Mouse (Mus musculus): ENCODE data around the gene Igsf8. TPM values are rescaled to one million over a fixed set of nuclear protein-coding genes. Genes with fewer than 3 reads are reported as not detected.

Igsf8 gene
- polyA plus RNA-seq, 1 experiment from 2014 or later = 64.7 TPM

DNA sequence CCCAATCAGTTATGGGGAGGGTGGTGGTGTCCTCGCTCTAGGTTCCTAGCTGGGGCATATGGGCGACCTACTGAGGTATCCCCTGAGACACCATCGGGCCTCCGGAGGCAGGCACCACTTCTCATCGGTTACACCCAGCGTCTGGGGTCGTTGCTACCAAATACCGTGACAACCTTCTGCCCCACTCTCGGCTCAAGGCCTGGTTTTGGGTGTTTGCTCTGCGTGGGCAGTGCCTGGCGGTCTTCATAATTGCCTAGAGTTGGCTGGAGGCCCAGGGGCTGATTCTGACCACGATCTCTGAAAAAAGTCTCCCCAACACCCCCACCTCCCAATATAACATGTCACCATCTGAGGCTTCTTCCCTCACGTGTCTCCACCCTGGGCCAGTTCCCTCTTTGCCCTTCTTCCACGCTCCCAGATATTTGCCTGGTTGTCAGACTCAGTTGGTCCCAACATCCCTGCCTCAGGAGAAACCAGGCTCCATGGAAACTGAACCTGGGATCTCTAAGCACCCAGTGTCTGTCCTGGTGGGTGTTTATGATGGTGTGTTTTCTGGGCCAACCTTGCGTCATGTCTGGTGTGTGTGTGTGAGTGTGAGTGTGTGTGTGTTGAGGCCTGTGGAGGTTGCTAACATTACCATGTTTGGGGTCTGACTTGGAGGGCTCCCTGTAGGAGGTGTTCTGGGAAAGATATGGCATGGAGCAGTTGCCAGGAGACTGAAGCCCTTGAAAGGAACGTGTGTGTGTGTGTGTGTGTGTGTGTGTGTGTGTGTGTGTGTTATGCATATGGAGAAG is 51.5 kb downstream of the Igsf8 start:
- Histone ChIP-seq H3K9me3 (ENCODE audit: control insufficient read depth, low read length) (no peaks in the 10 kb centered on the region), H3K27ac (peak overlapping the region; percentile 16; the same call in 1 of the 2 replicates), H3K27me3 (ENCODE audit: control insufficient read depth, insufficient read depth, low read length) (no peaks in the 10 kb centered on the region), H3K4me1 (replicated peaks; ENCODE audit: control insufficient read depth, insufficient read depth, low read length) (peaks cover 50% of the 10 kb centered on the region; the same call in 1 of the 2 replicates), H3K4me3 (replicated peaks; ENCODE audit: low read length) (peak overlapping the region; percentile 51), H3K36me3 (replicated peaks; ENCODE audit: control insufficient read depth, insufficient read depth) (0 out of 2 replicates have a peak, but pooled peaks cover 3% of the 10 kb centered on the region), H3K4me2 (replicated peaks) (peak overlapping the region; percentile 89), H3K9ac (peak overlapping the region; percentile 62)
- ATAC-seq (ENCODE audit: low FRiP score) = no peak
- WGBS = 7% methylated on average over 16 of the region's 16 CpGs
- no peak for DNase-seq (ENCODE audit: low spot score)

DNA sequence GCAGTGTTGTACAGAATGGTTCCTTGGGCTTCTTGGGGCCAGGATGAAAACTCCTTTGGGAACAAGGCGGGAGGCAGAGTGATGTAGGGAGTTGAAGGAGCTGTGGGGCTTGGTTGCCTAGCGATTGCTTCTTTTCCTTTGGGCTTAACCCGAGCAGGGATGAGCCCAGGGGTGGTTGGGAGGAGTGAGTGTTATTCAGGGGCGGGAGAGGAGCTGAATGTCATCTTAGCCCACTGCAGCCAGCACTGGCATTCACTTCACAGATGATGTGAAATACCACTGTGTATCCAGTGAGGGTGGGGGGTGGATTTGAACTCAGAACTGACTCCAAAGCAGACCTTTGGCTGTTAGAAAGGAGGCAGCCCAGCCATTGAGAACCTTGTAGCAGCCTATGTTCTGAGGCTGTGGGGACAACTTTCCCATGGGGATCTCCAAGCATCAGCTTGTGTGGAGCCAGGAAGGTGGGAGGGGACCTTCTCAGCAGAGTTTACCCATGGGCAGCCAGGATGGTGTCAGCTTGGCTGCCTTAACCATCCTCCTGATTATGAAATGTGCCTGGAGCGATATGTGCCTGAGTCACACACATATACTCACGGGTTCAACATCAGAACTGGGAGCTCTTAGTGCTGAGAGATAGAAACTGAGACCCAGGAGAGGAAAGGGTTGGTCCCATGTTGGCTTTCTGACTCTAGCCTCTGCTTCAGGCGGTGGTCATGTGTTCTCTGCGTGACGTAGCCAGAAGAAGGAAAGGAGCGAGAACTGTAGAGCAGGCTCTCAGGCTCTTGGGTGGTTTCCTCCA is 52.4 kb downstream of the Igsf8 start:
- peak overlapping the region; percentile 51 for H3K4me3 ChIP-seq (replicated peaks; ENCODE audit: low read length)
- WGBS = 55% methylated on average over 10 of the region's 10 CpGs
- no peaks in the 10 kb centered on the region for H3K27me3 ChIP-seq (ENCODE audit: control insufficient read depth, insufficient read depth, low read length)
- 0 out of 2 replicates have a peak, but pooled peaks cover 8% of the 10 kb centered on the region for H3K36me3 ChIP-seq (replicated peaks; ENCODE audit: control insufficient read depth, insufficient read depth)
- DNase-seq (ENCODE audit: low spot score) (no peak), ATAC-seq (ENCODE audit: low FRiP score) (no peak)
- H3K4me1 ChIP-seq (replicated peaks; ENCODE audit: control insufficient read depth, insufficient read depth, low read length) = peaks cover 52% of the 10 kb centered on the region; the same call in 1 of the 2 replicates
- H3K4me2 ChIP-seq (replicated peaks) = peak overlapping the region; percentile 89
- H3K9ac ChIP-seq = no peak overlapping the region
- no peaks in the 10 kb centered on the region for H3K9me3 ChIP-seq (ENCODE audit: control insufficient read depth, low read length)
- peak overlapping the region; percentile 49; the same call in 1 of the 2 replicates for H3K27ac ChIP-seq

DNA sequence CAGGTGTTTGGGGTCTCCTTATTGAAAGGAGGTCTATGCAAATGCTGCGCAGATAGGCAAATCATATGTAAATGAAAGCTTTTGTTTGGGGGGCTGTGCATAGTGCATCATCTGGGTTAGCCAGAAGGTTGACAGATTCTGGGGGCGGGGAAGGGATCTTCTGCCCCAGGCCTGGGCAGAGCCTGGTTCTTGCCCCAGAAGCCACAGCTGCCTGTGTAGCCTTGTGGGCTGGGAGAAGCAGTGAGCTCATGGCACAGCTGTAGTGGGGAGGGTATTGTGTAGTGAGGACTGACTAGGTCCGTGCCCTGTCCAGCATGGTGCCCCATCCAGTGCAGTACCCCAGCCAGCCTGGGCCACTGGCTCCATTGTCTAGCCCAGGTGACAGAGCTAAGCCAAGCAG is 53.5 kb downstream of the Igsf8 start:
- H3K36me3 ChIP-seq (replicated peaks; ENCODE audit: control insufficient read depth, insufficient read depth) = 0 out of 2 replicates have a peak, but pooled peaks cover 8% of the 10 kb centered on the region
- peak overlapping the region; percentile 89; the same call in 1 of the 2 replicates for H3K4me2 ChIP-seq (replicated peaks)
- peak overlapping the region; percentile 62; the same call in 1 of the 2 replicates for H3K27ac ChIP-seq
- H3K9ac ChIP-seq = no peak overlapping the region
- no peaks in the 10 kb centered on the region for H3K9me3 ChIP-seq (ENCODE audit: control insufficient read depth, low read length)
- H3K4me3 ChIP-seq (replicated peaks; ENCODE audit: low read length) = no peak overlapping the region
- H3K27me3 ChIP-seq (ENCODE audit: control insufficient read depth, insufficient read depth, low read length) = no peaks in the 10 kb centered on the region
- WGBS = 35% methylated on average over 3 of the region's 3 CpGs
- peaks cover 49% of the 10 kb centered on the region; the same call in 1 of the 2 replicates for H3K4me1 ChIP-seq (replicated peaks; ENCODE audit: control insufficient read depth, insufficient read depth, low read length)
- ATAC-seq (ENCODE audit: low FRiP score) = no peak
- no peak for DNase-seq (ENCODE audit: low spot score)

DNA sequence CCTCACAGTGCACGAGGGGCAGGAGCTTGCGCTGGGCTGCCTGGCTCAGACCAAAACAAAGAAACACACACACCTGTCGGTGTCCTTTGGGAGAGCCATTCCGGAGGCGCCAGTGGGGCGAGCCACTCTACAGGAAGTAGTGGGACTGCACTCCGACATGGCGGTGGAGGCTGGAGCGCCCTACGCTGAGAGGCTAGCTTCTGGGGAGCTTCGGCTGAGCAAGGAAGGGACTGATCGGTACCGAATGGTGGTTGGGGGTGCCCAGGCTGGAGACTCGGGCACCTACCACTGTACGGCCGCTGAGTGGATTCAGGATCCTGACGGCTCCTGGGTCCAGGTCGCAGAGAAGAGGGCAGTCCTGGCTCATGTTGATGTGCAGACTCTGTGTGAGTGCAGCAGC is 56.0 kb downstream of the Igsf8 start:
- H3K9ac ChIP-seq = no peak overlapping the region
- ATAC-seq (ENCODE audit: low FRiP score) (no peak), DNase-seq (ENCODE audit: low spot score) (no peak)
- WGBS = 59% methylated on average over 18 of the region's 18 CpGs
- H3K27me3 ChIP-seq (ENCODE audit: control insufficient read depth, insufficient read depth, low read length) = no peaks in the 10 kb centered on the region
- H3K4me3 ChIP-seq (replicated peaks; ENCODE audit: low read length) = no peak overlapping the region
- peaks cover 36% of the 10 kb centered on the region; the same call in 1 of the 2 replicates for H3K4me1 ChIP-seq (replicated peaks; ENCODE audit: control insufficient read depth, insufficient read depth, low read length)
- H3K9me3 ChIP-seq (ENCODE audit: control insufficient read depth, low read length) = no peaks in the 10 kb centered on the region
- H3K4me2 ChIP-seq (replicated peaks) = no peak overlapping the region
- no peak overlapping the region for H3K27ac ChIP-seq
- H3K36me3 ChIP-seq (replicated peaks; ENCODE audit: control insufficient read depth, insufficient read depth) = 0 out of 2 replicates have a peak, but pooled peaks cover 8% of the 10 kb centered on the region

DNA sequence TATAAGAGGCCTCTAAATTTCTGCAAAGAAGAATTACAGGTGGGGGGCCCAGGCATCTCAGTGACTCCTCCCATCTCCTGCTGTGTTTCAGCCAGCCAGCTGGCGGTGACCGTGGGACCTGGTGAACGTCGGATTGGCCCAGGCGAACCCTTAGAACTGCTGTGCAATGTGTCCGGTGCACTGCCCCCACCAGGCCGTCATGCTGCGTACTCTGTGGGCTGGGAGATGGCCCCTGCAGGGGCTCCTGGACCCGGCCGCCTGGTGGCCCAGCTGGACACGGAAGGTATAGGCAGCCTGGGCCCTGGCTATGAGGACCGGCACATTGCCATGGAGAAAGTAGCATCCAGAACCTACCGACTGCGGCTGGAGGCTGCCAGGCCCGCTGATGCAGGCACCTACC is 56.5 kb downstream of the Igsf8 start:
- Histone ChIP-seq H3K4me3 (replicated peaks; ENCODE audit: low read length) (no peak overlapping the region), H3K9me3 (ENCODE audit: control insufficient read depth, low read length) (no peaks in the 10 kb centered on the region), H3K36me3 (replicated peaks; ENCODE audit: control insufficient read depth, insufficient read depth) (0 out of 2 replicates have a peak, but pooled peaks cover 8% of the 10 kb centered on the region), H3K4me2 (replicated peaks) (no peak overlapping the region), H3K27me3 (ENCODE audit: control insufficient read depth, insufficient read depth, low read length) (no peaks in the 10 kb centered on the region), H3K4me1 (replicated peaks; ENCODE audit: control insufficient read depth, insufficient read depth, low read length) (peaks cover 31% of the 10 kb centered on the region; the same call in 1 of the 2 replicates), H3K9ac (no peak overlapping the region), H3K27ac (no peak overlapping the region)
- 51% methylated on average over 15 of the region's 15 CpGs for WGBS
- DNase-seq (ENCODE audit: low spot score) (no peak), ATAC-seq (ENCODE audit: low FRiP score) (no peak)

DNA sequence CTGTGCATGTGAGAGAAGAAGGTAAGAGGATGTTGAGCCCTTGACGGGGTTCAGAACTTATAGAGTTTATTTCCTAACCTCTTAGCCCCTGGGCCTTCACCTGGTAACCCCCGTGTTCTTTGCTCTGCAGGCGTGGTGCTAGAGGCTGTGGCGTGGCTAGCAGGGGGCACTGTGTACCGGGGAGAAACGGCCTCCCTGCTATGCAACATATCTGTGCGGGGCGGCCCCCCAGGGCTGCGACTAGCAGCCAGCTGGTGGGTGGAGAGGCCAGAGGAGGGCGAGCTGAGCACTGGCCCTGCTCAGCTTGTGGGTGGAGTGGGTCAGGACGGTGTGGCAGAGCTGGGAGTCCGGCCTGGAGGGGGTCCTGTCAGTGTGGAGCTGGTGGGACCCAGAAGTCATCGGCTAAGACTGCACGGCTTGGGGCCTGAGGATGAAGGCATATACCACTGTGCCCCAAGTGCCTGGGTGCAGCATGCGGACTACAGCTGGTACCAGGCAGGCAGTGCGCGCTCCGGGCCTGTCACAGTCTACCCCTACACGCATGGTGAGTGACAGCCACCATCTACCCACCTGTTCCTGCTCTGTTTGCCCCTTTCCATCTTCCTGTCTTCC is 57.1 kb downstream of the Igsf8 start:
- 65% methylated on average over 19 of the region's 19 CpGs for WGBS
- Histone ChIP-seq H3K36me3 (replicated peaks; ENCODE audit: control insufficient read depth, insufficient read depth) (0 out of 2 replicates have a peak, but pooled peaks cover 8% of the 10 kb centered on the region), H3K4me3 (replicated peaks; ENCODE audit: low read length) (no peak overlapping the region), H3K4me2 (replicated peaks) (no peak overlapping the region), H3K9me3 (ENCODE audit: control insufficient read depth, low read length) (no peaks in the 10 kb centered on the region), H3K27ac (0 out of 2 replicates have a peak overlapping the region, but pooled peaks have one; percentile 32), H3K4me1 (replicated peaks; ENCODE audit: control insufficient read depth, insufficient read depth, low read length) (peaks cover 26% of the 10 kb centered on the region; the same call in 1 of the 2 replicates), H3K9ac (no peak overlapping the region), H3K27me3 (ENCODE audit: control insufficient read depth, insufficient read depth, low read length) (no peaks in the 10 kb centered on the region)
- ATAC-seq (ENCODE audit: low FRiP score) = no peak
- DNase-seq (ENCODE audit: low spot score) = no peak

DNA sequence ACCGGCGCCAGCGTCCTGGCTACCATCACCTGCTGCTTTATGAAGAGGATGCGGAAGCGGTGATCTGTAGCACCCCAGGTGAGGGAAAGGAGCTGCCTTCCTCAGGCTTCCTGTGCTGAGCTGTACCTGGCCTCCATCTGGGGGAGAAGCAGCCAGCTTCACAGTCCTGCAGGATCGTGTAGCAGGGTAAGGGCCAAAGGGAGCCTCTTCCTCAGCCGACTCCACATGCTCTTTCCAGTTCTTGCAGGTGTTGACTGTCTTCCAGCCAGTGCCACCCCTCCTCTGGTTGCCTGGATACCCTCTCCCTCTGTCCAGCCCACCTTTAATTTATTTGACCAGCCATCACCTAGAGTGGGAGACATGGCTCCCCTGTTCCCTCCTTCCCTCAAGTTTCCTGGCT is 57.9 kb downstream of the Igsf8 start:
- H3K9ac ChIP-seq = no peak overlapping the region
- H3K4me1 ChIP-seq (replicated peaks; ENCODE audit: control insufficient read depth, insufficient read depth, low read length) = peaks cover 20% of the 10 kb centered on the region; the same call in 1 of the 2 replicates
- 0 out of 2 replicates have a peak, but pooled peaks cover 8% of the 10 kb centered on the region for H3K36me3 ChIP-seq (replicated peaks; ENCODE audit: control insufficient read depth, insufficient read depth)
- no peak overlapping the region for H3K4me3 ChIP-seq (replicated peaks; ENCODE audit: low read length)
- no peak for DNase-seq (ENCODE audit: low spot score)
- H3K27ac ChIP-seq = peak overlapping the region; percentile 38; the same call in 1 of the 2 replicates
- WGBS = 67% methylated on average over 7 of the region's 7 CpGs
- no peak overlapping the region for H3K4me2 ChIP-seq (replicated peaks)
- no peaks in the 10 kb centered on the region for H3K27me3 ChIP-seq (ENCODE audit: control insufficient read depth, insufficient read depth, low read length)
- no peak for ATAC-seq (ENCODE audit: low FRiP score)
- no peaks in the 10 kb centered on the region for H3K9me3 ChIP-seq (ENCODE audit: control insufficient read depth, low read length)

DNA sequence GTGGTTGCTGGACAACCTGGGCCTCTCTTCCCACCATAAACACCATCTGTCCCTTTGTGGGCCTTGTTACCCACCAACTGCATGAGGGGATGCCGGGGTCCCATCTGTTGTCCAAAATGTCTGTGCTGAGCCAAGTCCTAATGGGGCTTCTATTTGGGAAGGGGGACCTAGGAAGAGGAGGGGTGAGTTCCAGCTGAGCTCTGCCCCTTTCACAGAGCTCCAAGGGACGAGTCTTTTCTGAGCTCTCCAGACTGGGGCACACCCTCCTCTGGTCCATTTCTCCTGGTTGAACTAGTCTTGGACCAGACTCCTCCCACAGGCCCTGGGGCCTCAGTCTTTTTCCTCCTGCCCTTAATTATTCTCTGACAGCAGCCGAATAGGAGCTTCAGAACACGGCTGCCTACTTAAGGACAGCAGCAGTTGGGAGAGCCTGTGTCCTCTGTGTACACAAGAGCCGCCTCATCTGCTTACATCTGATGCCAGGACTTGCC is 58.5 kb downstream of the Igsf8 start:
- DNase-seq (ENCODE audit: low spot score) (no peak), ATAC-seq (ENCODE audit: low FRiP score) (peak; percentile 39; the same call in 1 of the 2 replicates)
- Histone ChIP-seq H3K27me3 (ENCODE audit: control insufficient read depth, insufficient read depth, low read length) (no peaks in the 10 kb centered on the region), H3K4me2 (replicated peaks) (no peak overlapping the region), H3K9ac (no peak overlapping the region), H3K4me3 (replicated peaks; ENCODE audit: low read length) (no peak overlapping the region), H3K36me3 (replicated peaks; ENCODE audit: control insufficient read depth, insufficient read depth) (0 out of 2 replicates have a peak, but pooled peaks cover 8% of the 10 kb centered on the region), H3K9me3 (ENCODE audit: control insufficient read depth, low read length) (no peaks in the 10 kb centered on the region), H3K4me1 (replicated peaks; ENCODE audit: control insufficient read depth, insufficient read depth, low read length) (peaks cover 13% of the 10 kb centered on the region; the same call in 1 of the 2 replicates), H3K27ac (no peak overlapping the region)
- 14% methylated on average over 5 of the region's 5 CpGs for WGBS

All from hindbrain, embryonic 14.5 days (tissue).